Mouse (Mus musculus): ENCODE data around the gene Fus. TPM values are rescaled to one million over a fixed set of nuclear protein-coding genes. Genes with fewer than 3 reads are reported as not detected.
A peak's percentile ranks its signal among the peaks of the same experiment; 100 is the strongest.
"Not testable (repeated sequence)": the region's sequence is repeated elsewhere in the genome, so short reads cannot be mapped to it uniquely, and the experiment has no call there.

The Fus gene
- polyA plus RNA-seq (2017; shearing (Covaris generic)) = 10 to 100 TPM; 36.5 to 39.3 TPM

DNA sequence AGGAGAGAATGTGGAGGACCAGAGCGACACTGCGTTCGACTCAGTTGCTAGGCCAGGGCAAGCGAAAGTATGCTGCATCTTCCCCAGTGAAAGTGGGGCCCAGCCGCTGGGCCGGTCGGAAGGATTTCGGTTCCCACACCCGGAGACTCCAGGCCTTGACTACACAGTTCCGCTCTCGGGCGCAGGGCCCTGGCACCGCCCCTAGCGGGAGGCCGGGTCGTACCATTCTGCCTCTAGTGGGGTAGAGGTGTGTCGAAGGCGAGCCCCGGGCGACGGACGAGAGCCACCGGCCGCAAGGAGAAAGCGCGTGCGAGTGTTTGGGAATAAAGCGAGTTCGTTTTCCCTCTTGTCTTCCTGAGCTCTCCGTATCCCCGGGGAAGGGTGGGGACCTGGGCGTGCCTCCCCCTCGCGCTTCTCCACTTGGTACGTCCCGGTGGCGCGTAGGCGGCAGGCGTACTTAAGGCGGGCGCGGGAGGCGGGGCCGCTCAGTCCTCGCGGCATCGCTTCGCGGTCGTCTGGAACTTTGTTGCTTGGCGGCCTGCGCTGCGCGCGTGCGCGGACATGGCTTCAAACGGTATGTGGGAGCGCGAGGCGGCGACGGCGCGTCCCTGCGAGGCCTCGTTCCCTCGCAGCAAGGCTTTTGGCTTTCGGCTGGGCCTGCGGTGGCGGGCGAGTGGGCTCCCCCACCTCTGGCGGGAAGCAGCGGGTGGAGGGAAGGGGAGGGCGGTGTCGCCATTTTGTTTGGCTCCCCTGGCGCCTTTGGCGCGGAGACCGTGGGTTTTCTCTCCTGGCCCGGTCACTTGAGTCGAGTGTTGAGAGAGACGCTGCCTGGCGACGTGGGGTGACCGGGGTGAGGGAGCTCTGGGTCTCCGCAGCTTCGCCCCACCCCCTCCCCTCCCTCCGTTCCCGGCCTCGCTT is at the start of gene Fus:
Fus (plus strand) TSS at position 454 of the 918 bp plus-strand sequence.
- peak; percentile 82 for ATAC-seq

DNA sequence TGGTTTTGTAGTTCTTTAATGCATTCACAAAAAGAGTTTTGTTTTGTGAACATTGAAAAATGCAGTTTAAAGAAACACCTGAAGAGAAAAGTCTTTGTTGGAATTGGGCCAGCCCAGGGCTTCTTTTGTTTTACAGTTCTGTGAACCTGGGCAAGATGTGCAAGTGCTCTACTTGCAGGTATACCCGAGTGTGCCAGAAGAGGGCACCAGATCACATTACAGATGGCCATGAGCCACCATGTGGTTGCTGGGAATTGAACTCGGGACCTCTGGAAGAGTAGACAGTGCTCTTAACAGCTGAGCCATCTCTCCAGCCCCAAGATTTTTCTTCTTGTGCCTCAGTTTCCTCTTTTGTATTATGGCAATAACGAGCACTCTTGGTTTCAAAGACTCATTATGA is 49.1 kb upstream of the Fus start:
- no peak for ATAC-seq

DNA sequence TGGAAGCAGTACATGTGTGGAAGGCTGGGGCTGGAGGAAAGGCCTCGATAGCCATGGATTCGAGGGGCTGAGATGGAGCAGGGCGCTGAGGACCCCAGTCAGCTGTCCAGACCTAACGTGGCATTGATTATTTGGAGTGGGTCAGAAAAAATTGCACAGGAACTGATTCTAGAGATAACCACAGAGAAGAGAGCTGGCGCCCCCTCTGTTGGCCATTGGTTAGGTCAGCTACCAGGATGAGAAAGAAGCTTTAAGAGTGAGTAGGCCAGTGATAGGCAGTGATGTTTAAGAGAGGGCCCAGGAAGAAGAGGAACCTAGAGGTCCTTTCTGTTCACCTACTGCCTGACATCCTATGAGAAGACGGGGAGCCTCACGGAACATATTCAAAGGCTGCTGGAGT is 48.0 kb upstream of the Fus start:
- ATAC-seq = no peak

DNA sequence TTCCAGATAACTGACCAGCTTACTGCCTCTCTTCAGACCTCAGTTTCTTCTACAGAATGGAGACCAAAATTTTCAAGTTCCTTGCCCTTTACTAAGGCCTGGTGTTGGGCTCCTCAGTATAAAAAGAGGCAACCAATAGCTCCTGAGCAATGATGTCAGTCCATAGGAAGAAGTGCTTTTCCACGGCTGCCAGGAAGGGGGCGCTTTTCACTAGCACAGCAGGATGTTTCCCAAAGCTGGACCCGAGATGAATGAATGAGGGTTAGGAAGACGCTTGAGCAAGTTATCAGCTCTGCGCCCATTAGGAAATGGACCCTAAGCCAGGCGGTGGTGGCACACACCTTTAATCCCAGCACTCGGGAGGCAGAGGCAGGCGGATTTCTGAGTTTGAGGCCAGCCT is 45.7 kb upstream of the Fus start:
- ATAC-seq = no peak

DNA sequence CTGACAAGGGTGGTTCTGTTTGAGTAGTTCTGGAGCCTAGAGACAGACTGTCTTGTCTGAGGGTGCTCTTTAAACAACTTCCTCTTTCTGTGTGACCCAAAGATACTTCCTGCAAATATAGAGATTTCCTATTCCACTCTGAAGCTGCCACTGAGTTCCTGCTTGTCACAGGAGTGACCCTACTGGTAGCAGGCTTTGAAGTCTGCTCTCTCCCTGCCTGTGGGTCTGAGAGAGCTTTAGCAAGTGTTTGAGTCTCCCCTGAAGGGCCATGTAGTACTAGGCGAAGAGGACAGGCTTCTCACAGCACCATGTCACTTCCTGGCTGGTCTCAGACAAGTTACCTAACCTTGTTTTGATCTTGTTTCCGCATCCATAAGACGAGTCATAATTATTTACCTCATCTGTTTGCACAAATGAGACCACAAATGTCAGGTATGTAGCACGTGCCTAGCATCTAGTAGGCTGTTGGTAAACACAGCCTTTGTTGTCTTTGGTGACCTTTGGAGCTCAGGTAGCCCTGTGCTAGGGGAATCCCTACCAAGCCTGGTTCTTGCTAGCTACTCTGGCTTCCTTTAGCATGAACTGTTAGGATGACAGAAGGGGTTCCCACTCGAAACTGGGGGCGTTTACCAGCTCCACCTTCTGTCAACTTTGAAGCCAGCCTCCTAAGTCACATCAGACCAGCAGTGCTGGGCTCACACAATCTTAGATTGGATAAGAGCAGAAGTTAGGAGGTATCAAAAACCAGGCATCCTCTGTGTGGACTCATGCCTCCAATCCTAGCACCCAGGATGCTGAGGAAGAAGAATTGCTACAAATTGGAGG is 44.6 kb upstream of the Fus start:
- peak; percentile 87 for ATAC-seq

DNA sequence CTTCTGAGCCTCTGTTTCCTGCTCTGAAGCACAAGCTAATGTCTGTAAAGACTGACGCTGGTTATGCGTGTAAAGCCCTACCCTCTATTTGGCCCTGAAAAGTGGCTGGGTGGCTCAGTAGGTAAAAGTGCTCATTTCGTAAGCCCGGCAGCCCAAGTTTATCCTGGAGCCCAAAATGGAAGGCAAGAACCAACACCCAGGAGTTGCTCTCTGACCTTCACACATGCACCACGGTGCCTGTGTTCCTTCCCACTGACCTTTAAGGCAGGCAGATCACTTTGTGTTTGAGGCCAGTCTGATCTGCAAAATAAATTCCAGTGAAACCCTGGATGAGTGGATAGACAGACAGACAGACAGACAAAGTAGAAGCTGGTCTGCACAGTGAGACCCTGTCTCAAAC is 43.5 kb upstream of the Fus start:
- no peak for ATAC-seq

DNA sequence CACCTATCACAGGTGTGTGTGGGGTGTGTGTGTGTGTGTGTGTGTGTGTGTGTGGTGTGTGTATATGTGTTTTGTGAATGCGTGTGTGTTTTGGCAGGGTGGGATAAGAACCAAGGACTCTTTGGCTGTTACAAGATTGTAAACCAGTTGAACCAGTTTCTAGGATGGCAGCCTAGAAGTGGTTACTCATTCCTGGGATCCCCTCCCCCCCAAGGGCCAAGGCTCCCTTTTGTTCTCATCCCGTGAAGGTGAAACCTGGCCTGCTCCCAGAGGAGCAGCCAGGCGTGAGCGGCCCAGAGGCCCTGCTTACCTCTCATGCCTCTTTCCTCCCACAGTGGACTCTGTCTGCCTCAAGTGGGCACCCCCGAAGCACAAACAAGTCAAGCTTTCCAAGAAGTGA is 42.0 kb upstream of the Fus start:
- ATAC-seq = no peak

DNA sequence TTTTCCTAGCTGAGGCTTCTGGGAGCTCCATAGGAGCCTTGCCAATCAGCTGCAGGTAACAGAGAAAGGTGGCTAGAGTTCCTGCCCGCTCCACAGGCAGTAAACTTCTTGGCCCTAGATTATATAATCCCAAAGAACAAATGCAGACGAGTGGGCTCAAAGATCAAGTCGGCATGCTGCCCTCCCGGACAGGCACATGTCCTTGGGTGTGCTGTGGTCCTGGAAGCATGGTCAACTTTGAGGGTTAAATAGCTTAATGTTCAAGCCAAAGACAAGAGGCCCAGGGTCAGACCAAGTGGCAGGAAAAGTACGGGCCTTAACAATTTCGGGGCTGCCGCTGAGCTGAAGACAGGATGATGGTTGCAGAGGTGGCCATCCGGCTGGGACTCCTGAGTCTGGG is 41.2 kb upstream of the Fus start:
- no peak for ATAC-seq

DNA sequence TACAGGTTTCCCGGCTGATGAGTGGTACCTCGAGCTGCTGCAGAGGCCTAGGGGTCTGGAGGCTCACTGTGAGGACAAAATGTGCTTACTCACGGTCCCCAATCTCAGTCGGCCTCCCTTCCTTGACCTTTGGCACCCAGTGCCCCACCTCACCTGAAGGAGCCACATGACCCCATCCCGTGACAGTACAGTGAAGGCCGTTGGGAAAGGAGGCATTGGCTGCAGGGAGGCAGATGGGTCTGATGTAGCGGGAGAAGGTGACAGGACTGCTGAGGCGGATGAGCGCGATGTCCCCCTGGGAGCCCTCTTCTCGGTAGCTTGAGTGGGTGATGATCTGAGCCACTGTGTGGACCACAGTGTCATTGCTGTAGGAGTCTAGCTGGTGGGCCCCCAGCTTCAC is 40.4 kb upstream of the Fus start:
- ATAC-seq = no peak

DNA sequence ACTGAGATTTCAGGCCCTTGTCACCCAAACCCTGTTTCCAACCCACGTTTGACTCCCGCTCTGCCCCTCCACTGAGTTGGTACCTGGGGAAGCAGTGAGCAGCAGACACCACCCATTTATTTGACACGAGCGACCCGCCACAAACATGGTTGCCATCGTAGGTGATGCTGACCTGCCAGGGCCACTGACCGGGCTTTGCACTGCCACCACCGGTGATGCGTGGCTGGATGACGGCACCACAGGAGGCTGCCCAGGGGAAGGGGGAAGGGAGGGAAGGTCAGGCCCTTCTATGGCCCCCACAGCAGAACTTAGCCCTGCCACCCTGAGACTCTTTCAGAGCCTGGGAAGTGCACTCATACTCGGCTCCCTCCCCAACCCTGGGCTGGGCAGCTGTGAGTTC is 39.5 kb upstream of the Fus start:
- no peak for ATAC-seq

DNA sequence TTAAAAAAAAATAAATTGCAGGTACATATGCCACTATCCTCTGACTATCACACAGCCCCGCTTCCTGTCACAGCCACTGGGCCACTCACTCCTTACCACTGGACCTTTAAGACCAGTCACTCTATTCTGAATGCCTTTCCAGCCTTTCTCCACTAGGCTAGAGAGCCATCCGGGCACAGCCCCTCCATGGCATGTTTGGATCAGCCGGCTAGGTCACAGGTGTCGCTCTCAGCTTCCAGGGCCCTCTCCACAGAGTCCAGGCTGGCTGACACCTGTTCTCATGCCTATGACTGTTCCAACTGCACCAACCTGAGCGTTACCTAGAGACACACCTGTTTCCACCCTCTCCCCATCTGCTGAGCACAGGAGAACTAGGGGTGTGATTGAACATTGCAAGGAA is 38.7 kb upstream of the Fus start:
- ATAC-seq = no peak

DNA sequence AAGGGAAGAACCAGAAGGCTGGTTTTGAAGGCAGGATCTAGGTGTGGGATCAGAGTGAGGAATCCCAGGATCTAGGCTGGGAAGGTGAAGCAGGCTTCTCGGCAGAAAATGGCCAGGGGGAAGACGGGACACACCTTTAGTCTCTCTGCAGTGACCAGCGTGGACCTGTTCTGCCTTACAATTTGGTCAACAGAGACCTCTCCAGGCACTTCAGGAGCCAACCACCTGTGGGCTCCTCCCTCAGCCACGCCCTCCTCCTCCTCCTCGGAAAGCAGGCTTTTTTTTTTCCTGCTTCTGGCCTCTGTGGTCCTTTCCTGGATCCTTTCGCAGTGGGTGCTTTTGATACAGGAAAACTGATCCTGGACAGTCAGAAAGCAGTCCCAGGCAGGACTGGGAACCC is 37.3 kb upstream of the Fus start, which contains the start of gene Prss8:
Prss8 (minus strand) TSS at position 182 of the 400 bp plus-strand sequence.
- ATAC-seq = no peak

DNA sequence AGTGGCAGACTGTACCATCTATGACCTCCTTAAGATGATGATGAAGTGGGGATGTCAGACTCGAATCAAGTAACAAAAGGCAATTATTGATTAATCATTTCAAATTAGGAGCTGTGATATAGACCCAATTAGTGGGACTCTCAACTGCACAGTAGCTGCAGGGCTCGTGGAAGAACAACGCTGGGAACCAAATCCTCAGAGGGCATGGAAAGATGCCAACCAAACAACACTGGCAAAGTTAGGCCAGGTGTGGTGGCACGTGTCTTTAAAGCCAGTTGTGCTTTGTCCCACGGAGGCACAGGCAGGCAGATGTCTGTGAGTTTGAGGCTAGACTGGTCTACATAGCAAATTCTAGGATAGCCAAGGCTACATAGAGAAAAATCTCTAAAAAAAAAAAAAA is 36.6 kb upstream of the Fus start:
- no peak for ATAC-seq

DNA sequence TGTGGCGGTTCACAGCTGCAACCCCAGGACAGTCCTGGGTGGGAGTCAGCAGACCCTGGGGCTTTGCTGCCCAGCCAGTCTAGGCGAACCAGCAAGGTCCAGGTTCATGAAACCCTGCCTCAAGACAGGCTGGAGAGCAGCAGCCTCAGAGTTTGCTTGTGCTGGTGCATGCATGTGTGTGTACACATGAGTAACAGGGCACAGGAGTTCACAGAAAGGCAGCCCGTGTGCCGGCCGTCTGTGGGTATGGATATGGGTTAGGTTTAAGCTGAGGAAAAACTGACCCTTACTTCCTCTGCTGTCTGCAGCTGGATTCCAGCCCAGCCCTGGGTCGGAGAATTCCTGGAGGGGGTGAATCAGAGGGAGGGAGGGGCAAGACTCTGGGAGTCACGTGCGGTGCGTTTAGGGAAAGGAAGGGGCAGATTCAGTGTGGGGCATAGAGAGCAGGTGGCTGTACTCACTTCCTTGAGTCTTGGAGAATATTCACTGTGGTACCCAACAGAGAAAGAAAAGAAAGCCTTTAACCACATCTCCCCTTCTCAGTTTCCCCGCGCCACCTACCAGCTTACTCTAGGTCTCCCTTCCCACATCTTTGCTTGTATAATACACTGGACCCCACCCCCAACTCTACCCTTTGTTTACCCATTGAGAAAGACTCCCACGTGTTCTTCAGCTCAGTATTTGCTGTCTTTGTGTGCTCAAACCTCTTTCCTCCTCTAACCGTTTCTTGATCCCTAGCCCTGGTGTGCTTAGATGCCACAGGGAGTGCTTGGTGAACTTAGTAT is 35.7 kb upstream of the Fus start:
- ATAC-seq = no peak

DNA sequence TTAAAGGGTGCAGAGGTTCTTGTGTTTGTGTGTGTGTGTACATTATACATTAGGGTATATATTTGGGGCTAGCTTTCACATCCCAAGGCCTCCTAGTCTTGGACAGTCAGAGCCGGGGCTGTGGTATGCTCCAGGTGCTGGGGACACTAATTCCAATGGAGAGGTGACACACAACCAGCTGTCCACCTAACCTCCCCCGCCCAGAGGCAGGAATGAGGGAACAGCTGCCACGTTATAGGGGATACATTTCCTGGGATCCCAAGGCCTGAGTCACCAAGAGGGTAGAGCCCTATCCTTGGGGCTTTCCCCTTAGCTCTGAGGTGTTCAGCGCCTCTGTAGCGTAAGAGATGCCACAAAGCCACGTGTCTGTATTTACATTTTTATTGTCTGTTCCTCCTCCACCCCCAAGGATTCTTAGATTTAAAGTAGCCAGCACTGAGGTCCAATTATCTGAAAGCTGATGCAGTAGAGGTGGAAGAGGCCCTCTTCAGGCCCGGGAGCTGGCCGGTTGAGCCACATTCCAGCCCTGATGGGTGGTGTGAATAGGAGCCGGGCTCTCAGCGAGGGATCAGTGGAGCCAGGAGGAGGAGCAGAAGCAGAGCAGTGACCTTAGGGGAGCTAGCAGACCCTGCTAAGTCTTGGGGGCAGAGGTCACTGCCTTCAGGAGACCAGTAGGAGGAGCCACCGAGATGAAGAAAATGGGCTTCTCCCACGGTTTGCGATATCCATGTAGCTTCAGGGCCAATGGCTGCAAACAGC is 34.8 kb upstream of the Fus start:
- ATAC-seq = no peak

DNA sequence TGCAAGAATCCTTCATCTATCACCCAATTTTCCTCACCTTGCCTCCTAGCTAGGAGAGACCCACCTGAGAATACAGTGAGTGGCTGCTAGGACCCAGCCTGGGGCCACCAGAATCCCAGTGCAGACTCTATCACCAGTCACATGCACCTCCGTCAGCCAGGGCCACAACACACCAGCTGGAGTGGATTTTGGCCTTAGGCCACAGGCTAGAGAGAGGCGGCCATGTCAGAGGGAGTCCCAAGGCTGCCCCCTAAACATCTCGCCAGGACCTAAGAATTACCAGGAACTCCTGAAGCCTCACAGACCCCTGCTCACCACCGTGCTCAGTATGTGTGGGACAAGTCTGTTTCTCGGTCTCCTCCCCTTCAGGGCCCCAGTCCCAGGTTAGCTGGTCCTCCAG is 33.2 kb upstream of the Fus start:
- ATAC-seq = no peak

DNA sequence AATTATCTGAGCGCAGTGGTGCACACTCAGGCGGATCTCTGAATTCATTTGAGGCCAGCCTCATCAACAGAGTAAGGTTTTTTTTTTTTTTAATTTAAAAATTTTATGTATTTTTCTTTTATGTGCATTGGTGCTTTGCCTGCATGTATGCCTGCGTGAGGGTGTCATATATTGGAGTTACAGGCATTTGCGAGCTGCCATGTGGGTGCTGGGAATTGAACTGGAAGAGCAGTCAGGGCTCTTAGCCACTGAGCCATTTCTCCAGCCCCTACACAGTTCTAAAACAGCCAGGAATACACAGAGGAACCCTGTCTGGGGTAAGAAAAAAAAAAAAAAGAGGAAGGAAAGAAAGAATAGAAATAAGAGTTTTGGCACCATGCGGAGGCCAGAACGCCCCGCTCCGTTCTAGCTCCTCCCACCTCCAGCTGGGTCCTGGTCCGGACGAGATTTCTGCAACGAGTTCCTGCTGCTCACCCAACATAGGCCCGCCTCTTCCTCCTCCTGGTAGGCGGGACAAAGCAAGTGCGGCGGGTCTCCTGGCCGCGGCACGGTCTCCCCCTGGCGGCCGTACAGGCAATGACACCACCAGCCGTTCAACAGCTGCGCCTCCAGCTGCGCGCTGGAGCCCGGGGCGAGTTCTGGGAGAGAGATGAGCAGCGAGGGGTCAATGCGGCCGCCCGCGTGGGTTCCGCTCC is 32.1 kb upstream of the Fus start:
- ATAC-seq = peak; percentile 97

DNA sequence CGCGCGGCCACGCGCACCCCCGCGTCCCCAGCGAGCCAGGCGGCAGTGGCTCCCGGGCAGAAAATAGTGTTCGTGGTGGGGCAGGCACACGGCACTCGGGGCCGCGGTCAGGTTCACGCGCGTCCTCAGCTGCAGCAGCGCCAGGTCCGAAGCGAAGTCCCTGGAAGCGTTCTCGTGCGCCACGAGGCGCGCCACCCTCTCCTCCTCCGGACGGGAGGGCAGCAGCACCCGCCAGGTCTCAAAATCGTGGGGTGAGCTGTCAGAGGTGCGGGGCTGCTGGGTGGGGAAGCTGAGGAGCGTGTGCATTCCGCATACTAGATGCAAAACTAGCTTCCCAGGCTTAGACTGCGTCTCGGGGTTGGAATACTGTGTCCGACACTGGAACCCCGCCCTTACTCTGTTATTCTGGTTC is 31.5 kb upstream of the Fus start:
- peak; percentile 34 for ATAC-seq

DNA sequence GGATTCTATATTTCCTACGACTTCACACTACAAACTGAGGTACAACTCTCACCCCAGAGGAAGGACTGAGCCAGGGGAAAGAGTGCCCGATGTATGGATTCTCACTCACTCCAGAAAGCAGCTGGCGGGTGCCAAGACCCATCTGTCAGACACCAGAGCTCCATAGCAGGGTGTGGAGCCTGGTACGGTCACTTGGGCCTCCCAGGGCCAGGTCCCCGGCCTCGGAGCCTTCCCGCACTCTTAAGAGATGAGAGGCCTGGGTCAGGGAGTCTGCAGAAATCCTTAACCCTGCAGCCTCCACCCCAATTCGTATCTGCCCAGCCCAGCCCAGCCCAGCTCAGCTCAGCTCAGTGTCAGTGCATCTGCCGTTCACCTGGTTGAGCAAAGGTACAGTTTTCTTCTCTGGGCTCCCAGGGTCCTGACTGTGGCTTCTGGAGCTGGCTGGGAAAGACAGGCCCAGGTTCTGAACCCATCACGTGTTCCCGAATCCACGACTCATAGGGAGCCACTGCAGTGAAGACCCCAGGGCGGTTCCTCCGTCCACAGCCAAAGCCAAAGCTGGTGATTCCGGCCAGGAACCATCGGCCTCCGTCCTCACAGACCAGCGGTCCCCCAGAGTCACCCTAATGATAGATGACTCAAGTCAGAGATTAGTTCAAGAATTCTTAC is 30.9 kb upstream of the Fus start:
- no peak for ATAC-seq

DNA sequence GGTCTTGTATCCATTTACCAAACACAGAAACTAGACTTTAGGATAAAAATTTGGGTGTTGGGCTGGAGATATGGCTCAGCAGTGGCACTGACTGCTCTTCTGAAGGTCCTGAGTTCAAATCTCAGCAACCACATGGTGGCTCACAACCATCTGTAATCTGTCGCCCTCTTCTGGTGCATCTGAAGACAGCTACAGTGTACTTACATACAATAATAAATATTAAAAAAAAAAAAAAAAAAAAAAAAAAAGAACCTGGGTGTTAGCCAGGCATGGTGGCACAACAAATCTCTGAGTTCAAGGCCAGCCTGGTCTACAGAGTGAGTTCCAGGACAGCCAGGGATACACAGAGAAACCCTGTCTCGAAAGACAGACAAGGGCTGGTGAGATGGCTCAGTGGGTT is 25.2 kb upstream of the Fus start:
- not testable (repeated sequence) for ATAC-seq

DNA sequence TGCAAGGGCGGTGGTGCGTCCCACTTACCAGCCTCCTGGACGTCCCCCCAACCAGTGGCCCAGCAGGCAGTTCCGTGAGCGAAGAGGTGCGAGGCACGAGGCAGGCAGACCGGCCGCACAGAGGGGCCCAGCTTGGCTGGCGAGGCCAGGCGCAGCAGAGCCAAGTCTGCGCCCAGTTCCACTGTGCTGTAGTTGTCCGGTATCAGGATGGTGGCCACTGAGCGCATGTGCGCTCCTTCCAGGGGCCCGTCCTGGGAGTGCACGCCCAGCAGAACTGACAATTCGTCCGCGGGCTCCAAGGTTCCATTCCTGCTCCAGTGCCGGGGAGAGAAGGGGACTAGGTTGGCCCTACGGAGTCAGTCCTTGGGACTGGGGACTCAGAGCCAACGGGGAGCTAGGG is 22.6 kb upstream of the Fus start:
- ATAC-seq = no peak

All from activated CD4-positive, CD25-positive, alpha-beta regulatory T cell, adult 4 months (primary cell).